Mouse (Mus musculus): ENCODE data around the gene Chrna1.

GRCm38 (mm10) chr2:73571304-73571703 lies 8.8 kb downstream of the Chrna1 start:
- TF ChIP-seq POLR2A (IDR thresholded peaks at IDR 0.05; ENCODE audit: extremely low read depth, insufficient read depth, low read length) (no peak), CTCF (IDR thresholded peaks at IDR 0.05; ENCODE audit: extremely low read depth, insufficient read depth, low read length) (no peak)

All from cortical plate, adult 2 months (tissue).